Mouse (Mus musculus) ovary, adult 10 weeks (tissue): ENCODE results near the gene Ccndbp1. TPM values are rescaled to one million over a fixed set of nuclear protein-coding genes. Genes with fewer than 3 reads are reported as not detected.

Experiments
- polyA plus RNA-seq: library from polyadenylated mRNA; stranded (reverse); fragments of 350-450 nt; fragmentation: Illumina TruSeq; extraction: RNeasy Lipid Tissue Mini Kit (QIAGEN cat#74804); gene quantifications from one replicate; pipeline ENCODE4 v1.2.3, GENCODE M21; 2014

Ccndbp1 gene
- polyA plus RNA-seq: 46.7 TPM

DNA sequence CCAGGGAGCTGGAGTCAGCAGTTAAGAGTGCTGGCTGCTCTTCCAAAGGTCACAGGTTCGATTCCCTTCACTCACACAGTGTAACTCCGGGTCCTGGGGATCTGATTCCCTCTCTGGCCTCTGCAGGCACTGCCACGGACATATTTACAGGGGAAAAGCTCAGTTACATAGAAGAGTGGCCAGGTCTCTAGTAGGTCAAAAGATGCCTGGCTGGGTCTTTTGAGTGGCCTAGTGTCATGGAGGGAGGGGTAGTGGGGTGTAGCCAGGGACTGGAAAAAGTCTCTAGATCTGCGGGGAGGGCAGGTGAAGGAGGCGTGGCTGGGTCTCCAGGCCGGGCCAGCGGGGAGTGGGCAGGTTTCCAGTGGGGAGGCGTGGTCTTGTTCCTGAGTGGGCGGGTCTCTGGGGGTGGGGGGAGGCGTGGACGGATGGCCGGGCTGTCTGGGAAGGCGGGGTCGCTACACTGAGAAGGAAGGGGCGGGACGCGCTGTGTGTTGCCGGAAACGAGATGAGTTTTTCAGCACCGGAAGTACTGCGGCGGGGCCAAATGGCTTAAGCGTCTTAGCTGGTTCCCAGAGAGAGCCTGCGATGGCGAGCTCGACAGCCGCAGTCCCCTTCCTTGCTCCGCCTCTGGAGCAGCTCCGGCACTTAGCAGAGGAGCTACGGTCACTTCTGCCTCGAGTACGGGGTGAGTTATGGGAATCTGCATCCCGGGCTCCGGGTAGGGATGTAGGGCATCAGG is at the start of gene Ccndbp1:
Ccndbp1 (plus strand) TSS at position 479 of the 739 bp plus-strand sequence.

GRCm38 (mm10) chr2:120970559-120971080 is 37.6 kb upstream of the Ccndbp1 start, which contains the start of gene Ubr1:
Gene Ubr1, minus strand, starts transcription at chr2:120970715.

GRCm38 (mm10) chr2:120976990-120977925 is 30.9 kb upstream of the Ccndbp1 start, which contains the start of gene Tmem62:
Gene Tmem62, plus strand, starts transcription at chr2:120977017.

DNA sequence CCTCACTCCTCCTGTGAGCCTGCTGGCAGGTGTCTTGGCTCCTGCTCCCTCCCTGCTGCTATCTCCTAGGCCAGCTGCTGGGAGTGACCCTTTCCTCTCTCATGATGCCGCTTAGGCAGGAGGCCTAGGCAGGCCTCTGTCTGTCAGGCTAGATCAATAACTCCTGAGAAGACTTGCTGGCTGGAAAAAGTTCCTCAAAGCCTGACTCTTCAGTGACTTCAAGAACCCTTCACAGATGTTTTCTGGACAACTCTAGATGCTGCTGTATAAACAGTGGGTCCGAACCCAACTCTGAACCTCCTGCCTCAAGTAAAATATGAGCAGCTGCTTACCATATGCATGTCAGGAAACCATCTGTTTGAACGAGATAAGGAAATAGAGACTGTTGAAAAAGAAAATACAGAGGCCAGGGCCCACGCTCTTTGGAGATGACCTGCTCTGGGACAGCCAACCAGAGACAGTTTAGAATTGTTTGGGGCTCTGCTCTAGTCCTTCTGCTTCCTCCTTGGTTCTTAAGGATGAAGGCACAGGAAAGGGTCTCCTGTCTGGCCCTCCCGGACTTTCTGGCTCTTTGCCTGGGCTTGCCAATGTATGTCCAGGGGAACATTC is 28.6 kb downstream of the Ccndbp1 start, which contains the start of gene Epb42:
Epb42 (minus strand) TSS at position 340 of the 609 bp plus-strand sequence.

Other genes starting within 250 kb of the Ccndbp1 start
- 5.5 TPM for gene Cdan1, start 158.3 kb upstream of the Ccndbp1 start, polyA plus RNA-seq
- 25.9 TPM for gene Ttbk2, start 157.8 kb upstream of the Ccndbp1 start, polyA plus RNA-seq
- gene Ubr1, start 37.7 kb upstream of the Ccndbp1 start, polyA plus RNA-seq: 63.7 TPM
- gene Tmem62, start 31.4 kb upstream of the Ccndbp1 start, polyA plus RNA-seq: 29.8 TPM
- 1.5 TPM for gene Epb42, start 28.7 kb downstream of the Ccndbp1 start, polyA plus RNA-seq
- not detected for gene Tgm5, start 77.4 kb downstream of the Ccndbp1 start, polyA plus RNA-seq
- not detected for gene Tgm7, start 101.4 kb downstream of the Ccndbp1 start, polyA plus RNA-seq
- gene Adal, start 132.0 kb downstream of the Ccndbp1 start, polyA plus RNA-seq: 44.3 TPM
- 4.2 TPM for gene Lcmt2, start 132.2 kb downstream of the Ccndbp1 start, polyA plus RNA-seq
- 59.0 TPM for gene Tubgcp4, start 162.3 kb downstream of the Ccndbp1 start, polyA plus RNA-seq
- gene Zscan29, start 162.7 kb downstream of the Ccndbp1 start, polyA plus RNA-seq: 28.9 TPM